Mouse (Mus musculus) left cerebral cortex, adult 2 months (tissue): ENCODE measurements around the gene Olfr1120. TPM values are rescaled to one million over a fixed set of nuclear protein-coding genes. Genes with fewer than 3 reads are reported as not detected.
"Not testable (repeated sequence)": the region's sequence is repeated elsewhere in the genome, so short reads cannot be mapped to it uniquely, and the experiment has no call there.

ENCODE experiments used
- DNase-seq, 2 experiments: peaks; one replicate each; pipeline ENCODE4 v3.0.0; 2021 to 2022; ENCODE audit warnings: low spot score in 2 of 2, mixed read lengths in 1 of 2; ENCODE audit errors: extremely low spot score in 1 of 2
- H3K27ac ChIP-seq: fragments of 200-600 bp; 2 replicates; pipeline ENCODE4 v1.8.1; 2022
- H3K4me3 ChIP-seq: fragments of 200-600 bp; 2 replicates; pipeline ENCODE4 v1.8.1; 2022
- CTCF ChIP-seq: fragments of 200-600 bp; IDR thresholded peaks from 2 replicates; pipeline ENCODE4 v1.8.1; 2022; ENCODE audit warnings: antibody characterized with exemption, mild to moderate bottlenecking, moderate library complexity
- intact Hi-C: fragments of 180-260 bp; cut with DNase I; formaldehyde crosslinking; loops from one replicate; pipeline ENCODE4 v1.15.1; 2025
- long read RNA-seq, 2 experiments: library from polyadenylated mRNA; stranded (forward); transcript quantifications; one replicate each; pipeline ENCODE4 v2.0.0; 2021; ENCODE audit warnings: borderline mapping rate in 2 of 2
- total RNA-seq, 2 experiments: library from RNA; stranded (reverse); gene quantifications; 2 replicates each; pipeline ENCODE4 v1.2.3; 2021

Gene Olfr1120
- not detected for total RNA-seq
- long read RNA-seq, experiment 1, result 0 reads
- long read RNA-seq, experiment 2, result 0 reads

DNA sequence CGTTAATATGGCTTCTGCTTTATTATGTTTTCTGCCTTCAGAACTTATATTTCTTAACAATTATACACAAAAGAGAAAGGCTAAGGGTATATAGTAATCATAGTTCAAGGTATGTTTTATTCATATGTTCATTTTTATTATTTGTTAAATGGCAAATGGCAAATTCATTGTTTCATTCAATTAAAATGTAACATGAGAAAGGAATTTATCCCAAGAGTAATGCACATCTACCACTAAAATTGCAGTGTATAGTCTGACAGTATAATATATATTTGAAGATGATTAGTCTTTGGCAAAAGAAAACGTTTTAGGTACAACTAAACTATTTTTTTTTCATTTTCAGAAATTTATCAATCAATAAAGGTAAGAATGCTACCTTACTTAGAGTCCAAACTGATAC lies at the start of gene Olfr1120:
Gene Olfr1120 (plus strand): TSS at position 301 of the 400 bp plus-strand sequence.
- H3K4me3 ChIP-seq, result no peak within 1 kb of the TSS
- H3K27ac ChIP-seq, result no peak within 1 kb of the TSS
- DNase-seq, result no peak
- intact Hi-C loops, result no loop called here
- no peak for TF ChIP-seq CTCF

GRCm38 (mm10) chr2:87307281-87307680 lies 47.3 kb upstream of the Olfr1120 start, which contains the start of gene Olfr1118:
Gene Olfr1118, plus strand, starts transcription at chr2:87307581.
- no peak for TF ChIP-seq CTCF
- no peak within 1 kb of the TSS for H3K4me3 ChIP-seq
- intact Hi-C loops, result no loop called here
- no peak for DNase-seq
- no peak within 1 kb of the TSS for H3K27ac ChIP-seq

DNA sequence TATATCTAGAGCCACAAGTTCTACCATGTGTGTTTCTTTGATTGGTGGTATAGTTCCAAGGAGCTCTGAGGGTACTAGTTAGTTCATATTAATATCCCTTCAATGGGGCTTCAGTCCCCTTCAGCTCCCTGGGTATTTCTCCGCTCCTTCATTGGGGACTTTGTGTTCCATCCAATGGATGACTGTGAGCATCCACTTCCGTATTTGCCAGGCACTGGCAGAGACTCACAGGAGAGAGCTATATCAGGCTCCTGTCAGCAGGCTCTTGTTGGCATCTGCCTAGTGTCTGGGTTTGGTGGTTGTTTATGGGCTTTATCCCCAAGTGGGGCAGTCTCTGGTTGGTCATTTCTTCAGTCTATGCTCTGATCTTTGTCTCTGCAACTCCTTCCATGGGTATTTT lies 5.5 kb downstream of the Olfr1120 start:
- DNase-seq, H3K4me3 ChIP-seq, H3K27ac ChIP-seq, intact Hi-C loops: not testable (repeated sequence)

DNA sequence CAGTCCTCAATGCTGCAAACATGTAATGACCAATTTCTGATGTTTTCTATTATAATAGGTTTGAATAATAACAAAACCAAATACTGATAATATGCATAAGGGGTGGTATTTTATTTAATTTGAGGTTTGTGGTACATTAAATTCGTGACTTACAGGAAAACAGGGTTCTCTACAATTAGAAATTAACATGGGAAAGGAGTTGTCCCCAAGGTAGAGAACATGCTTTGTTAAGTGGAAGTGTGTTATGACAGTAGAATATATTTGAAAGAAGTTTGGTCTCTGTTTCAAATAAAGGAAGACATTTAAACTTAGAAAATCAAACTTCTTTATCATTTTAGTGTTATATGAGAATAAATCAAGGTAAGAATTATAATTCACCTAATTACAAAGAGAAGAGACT lies 15.0 kb downstream of the Olfr1120 start, which contains the start of gene Olfr1121:
Gene Olfr1121 (plus strand): TSS at position 301 of the 400 bp plus-strand sequence.
- intact Hi-C loops, result no loop called here
- no peak for DNase-seq
- Histone ChIP-seq H3K4me3 (no peak within 1 kb of the TSS), H3K27ac (no peak within 1 kb of the TSS)
- TF ChIP-seq CTCF, result no peak

DNA sequence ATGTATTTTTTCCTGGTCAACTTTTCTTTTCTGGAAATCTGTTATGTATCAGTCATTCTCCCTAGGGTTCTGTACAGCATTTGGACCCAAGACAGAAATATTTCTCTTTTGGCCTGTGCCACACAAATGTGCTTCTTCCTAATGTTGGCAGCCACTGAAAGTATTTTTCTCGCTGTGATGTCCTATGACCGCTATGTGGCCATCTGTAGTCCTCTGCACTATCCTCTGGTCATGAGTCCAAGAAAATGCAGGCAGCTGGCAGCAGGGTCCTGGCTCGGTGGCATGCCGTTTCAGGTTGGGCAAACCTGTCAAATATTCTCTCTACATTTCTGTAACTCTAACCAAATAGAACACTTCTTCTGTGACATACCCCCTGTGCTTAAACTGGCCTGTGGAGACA lies 17.1 kb downstream of the Olfr1120 start:
- intact Hi-C loops, result no loop called here
- H3K27ac ChIP-seq, result no peak overlapping the region
- TF ChIP-seq CTCF, result no peak
- DNase-seq, result no peak
- no peak overlapping the region for H3K4me3 ChIP-seq

GRCm38 (mm10) chr2:87383935-87384334 lies 29.3 kb downstream of the Olfr1120 start:
- intact Hi-C loops, result no loop called here
- Histone ChIP-seq H3K27ac (no peak overlapping the region), H3K4me3 (no peak overlapping the region)
- no peak for TF ChIP-seq CTCF
- no peak for DNase-seq

DNA sequence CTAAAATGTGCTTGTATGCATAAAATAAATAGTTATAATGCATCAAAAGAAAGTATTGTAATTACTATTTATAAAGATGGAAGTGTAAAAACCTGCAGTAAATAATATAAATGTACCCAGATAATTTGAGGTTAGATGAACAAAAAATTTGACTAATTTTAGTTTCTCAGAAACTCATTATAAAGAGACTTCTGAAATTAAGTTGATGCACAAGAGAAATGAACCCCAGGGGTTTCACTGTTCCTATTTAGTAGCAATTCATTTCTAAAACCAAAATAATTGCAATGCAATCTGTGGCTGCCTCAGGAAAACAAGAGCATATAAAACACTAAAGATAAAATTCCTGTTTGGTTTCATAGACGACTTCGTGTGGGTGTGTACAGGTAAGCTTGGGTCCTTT lies 30.9 kb downstream of the Olfr1120 start, which contains the start of gene Olfr1122:
Gene Olfr1122 (plus strand): TSS at position 301 of the 400 bp plus-strand sequence.
- DNase-seq, result no peak
- H3K4me3 ChIP-seq, result no peak within 1 kb of the TSS
- intact Hi-C loops, result no loop called here
- no peak for TF ChIP-seq CTCF
- no peak within 1 kb of the TSS for H3K27ac ChIP-seq

GRCm38 (mm10) chr2:87393605-87394004 lies 39.0 kb downstream of the Olfr1120 start:
- intact Hi-C loops, result loop anchor here (10.0 kb wide), 1 partner anchor 381 kb away; the partner anchor contains the start of gene Olfr152
- H3K27ac ChIP-seq, H3K4me3 ChIP-seq: not testable (repeated sequence)
- peak in 1 of 2 experiments; percentile 10 for DNase-seq

GRCm38 (mm10) chr2:87394686-87395085 lies 40.1 kb downstream of the Olfr1120 start:
- DNase-seq, H3K27ac ChIP-seq, H3K4me3 ChIP-seq: not testable (repeated sequence)
- TF ChIP-seq CTCF, result peak; percentile 34
- intact Hi-C loops, result loop anchor here (10.0 kb wide), 1 partner anchor 380 kb away; the partner anchor contains the start of gene Olfr152

Other genes starting within 250 kb of the Olfr1120 start
- gene Olfr259, start 240.2 kb upstream of the Olfr1120 start, total RNA-seq, result not detected
- gene Olfr1110, start 214.5 kb upstream of the Olfr1120 start, total RNA-seq, result not detected
- gene Olfr1111, start 202.2 kb upstream of the Olfr1120 start, total RNA-seq, result not detected
- gene Olfr1112, start 167.0 kb upstream of the Olfr1120 start, total RNA-seq, result not detected
- gene Olfr1113, start 145.8 kb upstream of the Olfr1120 start, total RNA-seq, result not detected
- not detected for gene Olfr1115, start 106.8 kb upstream of the Olfr1120 start, total RNA-seq
- not detected for gene Olfr1116, start 87.3 kb upstream of the Olfr1120 start, total RNA-seq
- gene Olfr1118, start 47.2 kb upstream of the Olfr1120 start, total RNA-seq, result not detected
- gene Olfr1121, start 15.1 kb downstream of the Olfr1120 start, total RNA-seq, result not detected
- gene Olfr1122, start 31.0 kb downstream of the Olfr1120 start, total RNA-seq, result under 1 TPM in 1 of 2 experiments, not detected in 1; 0.11 TPM
- not detected for gene Olfr1123, start 61.8 kb downstream of the Olfr1120 start, total RNA-seq
- gene Olfr1124, start 75.5 kb downstream of the Olfr1120 start, total RNA-seq, result not detected
- gene Olfr1126, start 99.1 kb downstream of the Olfr1120 start, total RNA-seq, result not detected
- not detected for gene Pramel7, start 142.3 kb downstream of the Olfr1120 start, total RNA-seq
- gene Pramel6, start 151.8 kb downstream of the Olfr1120 start, total RNA-seq, result not detected
- under 1 TPM in 1 of 2 experiments, not detected in 1; 0.37 TPM for gene Olfr153, start 177.0 kb downstream of the Olfr1120 start, total RNA-seq
- not detected for gene Olfr1128, start 190.7 kb downstream of the Olfr1120 start, total RNA-seq
- not detected for gene Olfr1129, start 219.1 kb downstream of the Olfr1120 start, total RNA-seq